Mouse (Mus musculus) mesoderm, embryonic 11.5 days (tissue): ENCODE results near the gene Aprt.

Experiments used
- DNase-seq: peaks from one replicate; pipeline ENCODE4 v3.0.0-alpha.2; 2012; ENCODE audit warnings: low read depth, low spot score

The Aprt gene

DNA sequence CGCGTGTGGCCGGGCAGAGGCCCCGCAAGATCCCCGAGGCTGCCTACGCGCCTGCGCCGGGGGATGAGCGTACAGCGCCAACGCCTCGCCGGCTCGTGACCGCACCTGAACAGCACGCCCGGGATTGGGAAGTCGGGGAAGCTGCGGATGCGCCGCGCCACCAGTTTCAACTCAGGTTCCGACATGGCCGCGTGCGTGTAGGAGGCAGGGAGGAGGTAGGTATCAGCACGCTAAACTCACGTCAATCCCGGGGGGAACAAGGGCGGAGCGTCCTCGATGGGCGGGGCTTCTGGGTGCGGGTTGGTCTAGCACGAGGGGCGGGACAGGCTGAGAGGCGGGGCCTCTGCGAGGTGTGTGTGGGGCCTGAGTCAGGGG, at the start of gene Aprt:
TSS of gene Aprt (minus strand) at position 262 of the 375 bp plus-strand sequence.
- DNase-seq: peak; percentile 93

DNA sequence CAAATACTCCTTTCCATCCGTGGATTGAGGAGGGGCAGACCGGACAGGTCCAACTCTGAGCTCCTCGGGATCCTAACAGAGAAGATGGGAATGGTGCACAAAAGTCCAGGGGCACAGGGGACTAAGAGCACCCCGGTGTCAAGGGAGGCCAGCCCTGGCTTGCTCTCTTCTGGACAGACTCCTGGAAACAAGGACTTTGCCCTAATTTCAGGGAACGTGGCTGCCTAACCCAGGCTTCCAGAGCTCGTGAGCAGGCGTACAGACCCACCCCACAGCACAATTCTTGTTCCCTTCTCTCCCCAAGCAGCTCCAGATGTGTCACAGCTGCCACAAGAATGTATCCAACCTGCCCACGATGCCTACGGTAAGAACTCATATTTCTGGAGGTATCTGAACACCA, 49.1 kb upstream of the Aprt start:
- no peak for DNase-seq

DNA sequence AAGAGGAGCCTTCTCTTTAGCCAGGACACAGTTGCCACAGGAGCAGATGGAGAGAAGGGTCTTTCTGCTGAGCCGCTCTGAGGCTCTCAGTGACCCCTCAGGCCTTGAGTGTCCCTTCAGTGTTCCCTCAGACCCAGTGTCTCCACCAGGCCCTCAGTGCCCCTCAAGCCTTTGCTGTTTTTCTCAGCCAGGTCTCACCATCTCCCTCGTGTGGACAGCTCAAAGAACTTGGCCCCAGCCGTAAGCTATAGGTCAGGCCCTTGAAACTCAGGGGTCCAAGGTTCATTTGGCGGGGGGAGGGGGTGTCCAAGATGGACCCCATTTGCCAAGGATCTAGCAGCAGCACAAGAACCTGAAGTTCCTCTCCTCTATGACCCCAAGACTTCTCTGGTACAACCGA, 47.9 kb upstream of the Aprt start:
- DNase-seq: no peak

DNA sequence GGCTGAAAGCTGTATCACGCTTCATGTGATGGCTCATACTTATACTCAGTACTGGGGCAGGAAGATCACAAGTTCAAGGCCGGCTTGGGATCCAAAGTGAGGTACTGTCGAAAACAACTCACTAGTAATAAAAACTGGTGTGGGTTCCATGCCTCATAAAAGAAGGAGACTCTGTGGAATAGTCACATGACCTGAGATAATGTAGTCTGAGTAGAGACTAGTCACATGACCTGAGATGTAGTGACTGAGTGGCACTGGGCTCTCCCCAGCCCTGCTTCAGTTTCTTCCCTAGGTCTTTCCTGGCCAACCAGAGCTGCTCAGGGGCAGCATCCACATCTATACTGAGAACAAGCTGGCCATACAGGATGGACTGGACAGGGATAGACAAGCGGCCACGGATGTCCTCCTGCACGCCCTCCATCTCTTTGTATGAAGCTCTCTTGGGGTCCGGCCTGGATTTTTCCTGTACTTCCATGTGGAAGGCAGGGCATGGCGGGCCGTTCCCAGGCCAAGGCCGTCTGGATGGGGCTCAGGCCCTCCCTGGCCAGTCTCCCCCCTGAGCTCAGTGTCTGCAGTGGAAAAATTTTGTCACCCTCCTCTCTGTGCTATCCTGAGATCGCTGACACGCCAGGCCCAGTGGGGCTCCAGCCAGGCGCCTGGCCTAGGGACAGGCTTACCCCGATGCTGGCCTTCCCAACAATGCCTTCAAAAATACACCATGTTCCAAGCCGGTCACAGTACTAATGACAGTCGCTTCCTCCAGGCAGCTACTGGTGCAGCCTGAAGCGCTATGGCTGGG, 47.3 kb upstream of the Aprt start:
- DNase-seq: no peak

DNA sequence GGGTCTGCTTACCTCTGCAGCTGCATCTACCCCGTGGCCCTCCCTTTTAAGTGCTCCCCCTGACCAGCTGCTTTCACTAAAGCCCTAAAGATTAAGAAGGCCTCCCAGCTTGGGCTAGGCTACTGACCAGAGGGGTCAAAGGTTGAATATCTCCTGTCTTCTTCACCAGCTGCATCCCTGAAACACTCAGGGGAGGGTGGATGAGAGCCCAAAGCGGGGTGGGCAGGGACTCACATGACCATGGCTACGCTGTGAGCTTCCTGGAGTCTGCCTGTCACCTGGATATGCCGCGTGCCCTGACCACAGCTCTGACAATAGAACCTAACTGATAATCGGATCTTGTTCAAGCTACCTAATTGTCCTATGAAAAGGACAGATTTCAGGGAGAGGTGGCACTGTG, 46.0 kb upstream of the Aprt start, which contains the start of gene Pabpn1l:
TSS of gene Pabpn1l (minus strand) at position 13 of the 400 bp plus-strand sequence.
- DNase-seq: no peak

DNA sequence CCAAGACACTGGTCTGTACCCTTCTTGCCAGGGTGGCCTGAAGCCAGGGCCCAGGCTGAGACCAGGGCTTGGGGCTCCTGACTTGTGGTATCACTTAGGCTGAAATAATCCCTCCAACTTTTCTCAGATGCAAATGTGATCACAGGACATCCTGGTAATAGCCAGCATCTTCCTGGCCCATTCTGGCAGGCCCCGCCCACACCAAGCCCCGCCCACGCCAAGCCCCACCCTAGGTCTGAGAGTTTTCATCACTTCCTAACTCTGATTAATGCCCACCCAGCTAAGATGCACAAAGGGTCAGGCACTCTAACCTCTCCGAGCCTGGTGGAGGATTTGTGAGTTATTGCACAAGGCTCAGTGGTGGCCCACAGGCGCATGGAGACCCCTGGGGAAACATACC, 43.7 kb upstream of the Aprt start:
- DNase-seq: no peak

DNA sequence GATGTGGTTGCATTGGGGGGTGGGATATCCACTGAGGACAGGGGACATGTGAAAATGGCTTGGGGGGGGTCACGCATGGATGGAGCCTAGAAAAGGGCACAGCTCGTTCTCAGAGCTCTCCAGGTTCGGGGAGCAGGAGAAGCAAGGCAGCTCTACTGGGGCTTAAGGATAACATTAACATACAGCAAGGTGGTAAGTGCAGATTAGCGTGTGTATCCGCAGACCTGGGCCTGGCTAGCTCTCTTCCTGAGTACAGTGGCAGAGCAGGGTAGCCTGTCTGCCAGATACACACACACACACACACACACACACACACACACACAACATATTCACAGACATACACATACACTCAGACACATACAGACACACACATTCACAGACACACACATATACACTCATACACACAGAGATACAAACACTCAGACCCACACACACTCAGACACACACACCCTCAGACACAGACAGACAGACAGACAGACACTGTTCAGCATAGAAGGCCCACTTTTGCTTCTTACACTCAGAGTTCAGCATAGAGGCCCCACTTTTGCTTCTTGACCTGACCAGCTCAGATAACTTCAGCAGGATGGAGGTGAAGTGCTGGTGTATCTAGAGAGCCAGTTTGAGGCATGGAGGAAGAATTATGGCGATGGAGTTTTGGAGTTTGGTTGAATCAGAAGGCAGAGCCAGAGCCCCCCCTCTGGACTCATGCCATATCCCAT, 42.1 kb upstream of the Aprt start:
- no peak for DNase-seq

DNA sequence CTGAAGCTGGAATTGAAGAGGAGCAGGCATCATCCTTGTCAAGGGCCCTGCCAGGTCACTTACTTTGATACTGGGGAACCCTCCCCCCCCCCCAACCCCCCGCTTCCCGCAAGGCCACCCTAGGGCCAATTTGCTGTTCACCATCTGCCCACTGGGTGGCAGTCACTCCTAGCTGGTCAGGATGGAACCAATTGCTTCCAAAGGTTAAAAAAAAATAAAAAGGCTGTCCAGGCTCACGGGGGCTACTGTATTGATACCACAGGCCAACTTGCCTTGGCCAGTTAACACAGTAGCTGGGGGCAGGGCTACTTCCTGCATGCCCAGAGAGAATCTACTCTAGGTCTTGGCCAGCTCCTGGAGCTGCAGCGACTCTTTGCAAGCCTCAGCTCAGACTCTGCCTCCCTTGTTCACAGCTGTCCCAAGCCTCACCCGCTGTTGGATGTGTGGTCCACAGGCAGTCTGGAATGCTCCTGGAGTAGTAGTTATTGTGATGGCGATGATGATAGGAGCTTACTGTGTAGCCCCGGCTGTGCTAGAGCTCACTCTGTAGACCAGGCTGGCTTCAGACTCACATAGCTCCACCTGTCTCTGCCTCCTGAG, 41.3 kb upstream of the Aprt start:
- peak; percentile 86 for DNase-seq

DNA sequence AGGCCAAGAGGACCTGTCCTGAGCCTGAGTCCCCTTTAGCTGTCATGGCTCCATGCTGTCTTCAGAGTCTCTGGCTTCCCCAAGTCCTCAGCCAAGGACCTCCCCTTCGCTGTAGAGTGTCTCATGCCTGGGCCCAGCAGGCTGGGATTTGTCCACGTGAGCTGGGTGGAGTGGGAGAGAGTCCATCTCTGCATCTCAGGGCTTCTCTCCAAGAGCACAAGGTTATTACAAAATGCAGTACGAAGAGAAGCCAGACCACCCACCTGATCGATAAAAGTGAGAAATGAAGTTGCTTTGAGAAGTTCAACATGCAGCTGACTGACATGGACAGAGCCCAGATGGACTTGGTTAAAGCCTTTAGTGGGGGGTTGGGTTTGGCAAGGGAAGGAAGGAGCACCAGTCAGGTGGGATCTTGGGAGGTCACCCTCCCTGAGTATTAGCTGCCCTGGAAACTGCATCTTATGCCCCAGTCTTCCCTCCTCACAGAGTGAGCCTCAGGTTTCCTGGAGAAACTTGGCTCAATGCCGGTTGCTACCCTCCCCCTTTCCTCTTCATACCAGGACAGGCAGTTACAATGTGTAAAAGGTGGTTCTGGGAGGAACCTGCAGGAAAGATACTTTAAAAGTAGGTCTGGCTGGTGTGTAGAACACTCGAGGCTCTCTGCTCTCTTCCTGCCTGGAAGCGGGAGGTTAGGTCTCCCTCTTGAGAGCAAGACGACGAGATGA, 39.6 kb upstream of the Aprt start:
- no peak for DNase-seq

DNA sequence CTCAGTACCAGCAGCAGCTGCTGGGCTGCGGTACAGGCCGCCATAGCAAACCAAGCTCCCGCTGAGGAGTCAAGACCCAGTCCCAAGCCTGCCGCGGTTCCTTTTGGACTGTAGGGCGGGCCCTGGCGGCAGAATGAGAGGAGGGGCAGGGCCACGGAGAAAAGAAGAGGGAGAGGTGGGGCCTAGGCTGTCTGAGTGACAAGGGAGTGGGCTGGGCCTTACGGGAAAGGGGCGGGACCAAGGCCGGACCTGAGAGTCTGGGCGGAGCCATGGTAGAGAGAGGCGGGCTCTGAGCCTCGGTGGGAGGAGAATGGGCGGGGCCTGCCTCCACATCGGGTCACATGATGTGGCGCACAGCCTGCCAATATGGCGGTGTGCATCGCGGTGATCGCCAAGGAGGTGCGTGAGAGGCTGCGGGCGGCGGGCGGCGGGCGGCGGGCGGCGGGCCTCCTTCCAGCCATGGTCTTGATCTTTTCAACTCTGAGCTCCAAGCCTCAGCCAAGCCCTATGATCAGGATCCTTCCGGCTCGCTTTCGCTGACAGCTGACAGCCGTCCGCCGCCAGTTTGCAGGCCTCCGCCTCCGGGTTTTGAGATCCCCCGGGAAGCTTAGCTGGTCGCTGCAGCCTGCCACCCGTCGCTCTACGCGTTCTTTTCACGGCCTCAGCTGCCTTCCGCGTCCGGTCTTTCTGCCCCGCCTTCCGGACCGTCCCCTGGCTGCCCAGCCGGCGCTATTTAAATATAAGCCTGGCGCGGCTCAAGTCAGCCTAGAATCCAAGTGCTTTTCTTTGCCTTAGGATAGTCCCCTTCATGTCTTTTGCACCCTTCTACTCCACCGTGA, 34.8 kb upstream of the Aprt start, which contains the start of the genes Galns and Trappc2l:
TSS of gene Galns (minus strand) at position 169 of the 839 bp plus-strand sequence.
TSS of gene Trappc2l (plus strand) at position 346 of the 839 bp plus-strand sequence.
- peak; percentile 99 for DNase-seq

DNA sequence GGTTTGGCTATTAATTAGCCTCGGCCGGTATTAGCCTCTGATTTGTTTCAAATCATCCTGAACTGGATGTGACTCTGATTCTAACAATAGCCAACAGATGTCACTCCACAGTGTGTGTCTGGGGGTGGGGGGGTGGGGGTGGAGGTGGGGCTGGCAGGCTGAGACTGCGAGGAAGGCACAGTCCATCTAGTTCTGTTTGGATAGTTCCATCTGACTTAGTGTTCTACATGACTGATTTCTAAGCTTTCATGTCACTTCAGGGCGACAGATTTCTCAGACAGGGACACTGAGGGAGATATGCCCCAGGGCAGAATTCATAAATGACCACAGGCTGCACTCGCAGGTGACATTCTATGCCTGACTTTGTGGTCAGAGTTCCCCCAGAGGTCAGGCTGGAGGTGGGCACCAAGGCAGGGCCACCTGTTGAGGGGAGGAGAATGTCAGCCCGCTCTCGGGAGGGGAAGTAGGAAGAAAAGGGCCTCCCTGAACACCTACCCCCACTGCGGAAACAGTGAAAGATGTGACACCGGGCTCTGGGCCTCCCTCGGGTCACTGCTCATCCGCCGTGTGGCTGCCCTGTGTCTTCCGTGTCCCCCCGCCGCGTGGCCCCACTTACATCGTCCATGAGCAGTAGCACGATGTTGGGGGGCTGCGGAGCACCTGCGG, 34.0 kb upstream of the Aprt start:
- no peak for DNase-seq

DNA sequence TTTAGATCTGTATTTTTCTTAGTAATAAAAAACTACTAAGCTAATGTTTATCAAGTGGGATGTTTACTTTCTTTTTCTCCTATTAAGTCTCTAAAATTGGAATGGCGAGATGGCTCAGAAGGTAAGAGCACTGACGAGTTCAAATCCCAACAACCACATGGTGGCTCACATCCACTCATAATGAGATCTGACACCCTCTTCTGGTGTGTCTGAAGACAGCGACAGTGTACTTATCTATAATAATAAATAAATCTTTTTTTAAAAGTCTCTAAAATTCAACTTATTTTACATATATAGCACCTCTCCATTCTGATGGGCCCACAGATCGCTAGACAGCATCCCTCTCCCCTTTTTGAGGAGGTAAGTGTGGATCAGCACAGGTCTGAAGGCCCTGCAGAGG, 33.5 kb upstream of the Aprt start:
- no peak for DNase-seq

DNA sequence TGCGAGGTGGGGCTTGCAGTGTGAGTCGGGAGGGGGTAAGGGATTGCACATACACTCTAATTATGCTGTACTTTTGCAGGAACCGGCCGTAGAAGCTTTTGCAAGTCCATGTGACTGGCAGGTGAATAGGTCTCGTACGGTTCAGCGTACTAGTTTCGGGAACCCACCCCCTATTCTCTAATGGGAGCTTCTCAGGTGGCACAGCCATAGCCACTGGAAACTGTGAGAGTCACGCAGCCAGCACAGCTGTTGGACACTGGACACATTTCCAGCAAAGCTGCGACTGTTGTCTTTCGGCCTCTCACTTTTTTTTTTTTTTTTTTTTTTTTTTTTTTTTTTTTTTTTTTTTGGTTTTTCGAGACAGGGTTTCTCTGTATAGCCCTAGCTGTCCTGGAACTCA, 30.1 kb upstream of the Aprt start:
- no peak for DNase-seq

DNA sequence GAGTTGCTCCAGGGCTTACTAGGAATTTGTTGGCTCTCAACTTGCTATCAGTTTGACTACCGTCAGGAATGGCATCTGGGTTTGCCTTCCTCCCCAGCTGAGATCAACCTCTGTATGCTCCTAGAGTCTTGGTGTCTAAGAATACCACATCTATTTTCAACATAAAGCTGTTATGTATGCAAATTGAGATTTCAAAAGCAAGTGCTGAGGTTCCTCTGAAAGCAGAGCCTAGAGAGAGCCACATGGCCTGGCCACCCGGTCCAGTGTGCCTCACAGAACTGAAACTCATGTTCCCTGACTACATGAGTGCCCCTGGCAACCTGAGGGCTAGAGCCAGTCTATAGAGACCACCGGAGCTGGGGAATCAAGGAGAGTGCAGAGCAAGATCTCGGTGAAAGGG, 28.7 kb upstream of the Aprt start:
- no peak for DNase-seq

DNA sequence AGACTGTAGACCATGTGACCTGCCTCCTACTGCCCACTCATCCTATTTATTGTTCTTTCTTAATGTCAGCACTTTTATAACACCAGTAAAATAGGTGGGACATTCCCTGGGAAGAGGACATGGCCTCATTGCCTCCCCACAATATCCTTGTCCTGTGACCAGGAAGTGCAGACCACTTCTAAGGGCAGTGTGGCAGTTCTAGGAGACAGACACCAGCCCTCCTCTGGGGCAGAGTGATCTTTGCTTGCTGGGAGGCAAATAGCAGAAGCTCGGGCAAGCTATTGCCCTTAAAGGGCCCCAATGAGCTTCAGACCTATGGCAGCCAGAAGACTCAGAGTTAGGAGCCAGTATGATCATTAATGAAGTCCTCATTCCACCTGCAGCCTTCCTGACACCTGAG, 27.9 kb upstream of the Aprt start:
- DNase-seq: no peak

DNA sequence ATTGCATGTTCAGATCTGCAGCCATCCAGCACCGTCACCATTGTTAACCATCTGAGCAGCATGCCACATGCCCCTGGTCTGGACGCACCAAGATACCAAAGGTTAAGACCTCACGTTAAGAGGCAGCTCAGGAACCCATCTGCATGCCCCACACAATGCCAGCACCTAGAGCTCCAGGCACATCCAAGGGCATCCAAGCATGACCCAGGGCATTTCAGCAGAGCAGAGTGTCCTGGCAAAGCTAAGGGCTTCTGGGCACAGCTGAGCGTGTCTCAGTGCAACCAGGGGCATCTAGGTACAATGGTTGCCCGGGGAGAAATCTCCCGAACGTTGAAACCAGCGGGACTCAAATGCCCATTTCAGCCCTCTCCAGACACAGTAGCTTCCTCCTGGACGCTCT, 24.0 kb upstream of the Aprt start:
- DNase-seq: no peak

DNA sequence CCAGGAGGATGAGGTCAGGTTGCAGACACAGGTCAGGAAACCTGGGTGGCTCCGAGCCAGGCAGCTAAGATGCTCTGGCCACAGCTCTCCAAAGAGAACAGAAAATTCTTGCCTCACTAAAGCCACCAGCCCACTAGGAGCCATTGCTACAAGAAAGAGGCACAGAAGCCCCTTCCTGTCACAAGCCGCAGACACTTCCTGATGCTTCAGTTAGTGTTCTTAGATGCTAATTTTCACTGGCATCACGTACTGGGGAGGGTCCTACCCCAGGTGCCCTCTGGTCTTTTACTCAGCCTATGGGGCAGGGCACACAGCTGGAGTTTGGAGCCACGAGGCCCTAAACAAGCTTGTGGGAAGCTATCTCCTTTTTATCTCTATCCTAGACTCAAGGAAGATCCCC, 19.3 kb upstream of the Aprt start:
- no peak for DNase-seq

DNA sequence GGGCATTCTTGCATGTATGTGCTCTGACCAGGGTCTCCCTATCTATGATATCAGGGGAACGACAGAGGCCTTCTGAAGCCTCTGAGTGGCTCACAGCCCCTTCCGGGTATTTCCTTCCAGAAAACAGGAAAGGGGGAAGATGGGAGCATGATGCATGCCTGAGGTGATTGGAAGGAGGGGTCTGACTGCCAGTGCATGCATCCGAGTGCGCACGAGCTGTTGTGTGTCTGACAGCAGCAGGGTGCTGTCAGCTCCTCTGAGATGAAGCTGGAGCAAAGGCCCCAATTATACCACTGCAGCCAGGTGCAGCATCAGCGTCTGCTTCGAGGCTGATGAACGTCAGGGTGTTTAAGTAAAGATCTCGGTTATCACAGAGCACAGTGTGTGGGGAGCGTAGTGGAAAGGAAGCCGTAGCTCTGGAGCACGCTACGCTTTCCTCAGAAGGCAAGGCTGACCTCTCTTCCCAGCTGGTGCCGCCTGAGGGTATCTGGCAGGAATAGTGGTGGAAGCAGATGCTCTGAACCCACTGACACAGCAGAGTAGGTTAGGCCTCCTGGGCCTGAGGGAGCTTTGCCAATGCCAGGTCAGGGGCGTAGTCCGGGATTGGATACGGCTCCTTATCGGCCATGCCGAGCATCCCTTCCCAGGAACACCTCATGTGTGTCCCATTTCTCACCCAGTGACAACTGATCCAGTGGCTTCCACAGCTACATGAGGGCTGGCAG, 17.2 kb upstream of the Aprt start:
- DNase-seq: no peak

DNA sequence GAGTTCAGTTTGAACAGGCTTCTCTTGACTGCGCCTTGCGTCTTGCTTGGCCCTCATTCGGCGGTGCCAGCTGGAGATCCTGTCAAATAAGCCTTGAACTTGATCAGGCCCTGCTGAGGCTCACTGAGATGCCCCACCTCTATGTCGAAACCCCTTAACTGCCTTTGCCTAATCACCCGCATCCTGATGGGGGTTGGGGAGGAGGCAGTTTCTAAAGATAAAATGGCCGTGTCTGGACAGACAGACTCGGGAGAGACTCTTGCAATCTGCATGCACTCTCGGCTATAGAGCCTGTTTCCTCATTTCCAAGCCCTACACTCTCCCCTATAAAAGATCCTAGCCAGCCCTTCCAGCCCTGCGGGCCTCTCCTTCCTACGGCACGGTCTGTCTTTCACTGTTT, 16.5 kb upstream of the Aprt start:
- DNase-seq: no peak

DNA sequence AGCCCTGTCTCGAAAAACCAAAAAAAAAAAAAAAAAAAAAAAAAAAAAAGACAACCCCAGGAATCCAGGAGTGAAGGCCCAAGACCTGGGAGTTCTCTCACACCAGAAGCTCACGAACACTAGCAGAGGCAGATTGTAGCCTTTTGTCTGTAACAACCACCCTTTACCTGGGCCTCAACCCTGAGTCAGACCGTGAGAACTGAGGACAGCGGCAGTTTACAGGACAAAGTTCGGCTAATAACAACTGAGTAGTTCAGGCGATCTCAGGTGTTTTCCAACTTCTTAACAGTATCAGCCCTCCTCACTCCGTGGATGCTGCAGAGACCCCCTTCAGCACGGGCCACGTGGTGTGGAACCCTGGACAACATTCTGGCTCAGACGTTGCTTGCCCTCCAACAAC, 10.0 kb upstream of the Aprt start:
- DNase-seq: no peak
